Mouse (Mus musculus) embryonic facial prominence, embryonic 11.5 days (tissue): Measurements from ENCODE around the gene Gm29609. TPM values are rescaled to one million over a fixed set of nuclear protein-coding genes. Genes with fewer than 3 reads are reported as not detected.
A peak's percentile ranks its signal among the peaks of the same experiment; 100 is the strongest.

ENCODE experiments used
- ATAC-seq: fragments of 200-750 bp; cut with Nextera tagmentation; replicated peaks from 2 replicates; pipeline ENCODE4 v1.8.0; 2017; ENCODE audit warnings: low read depth; ENCODE audit not compliant: insufficient number of reproducible peaks, low FRiP score, low TSS enrichment
- DNase-seq: peaks from one replicate; pipeline ENCODE4 v3.0.0-alpha.2; 2015; ENCODE audit warnings: low spot score
- H3K27ac ChIP-seq: fragments of 300-500 bp; sonication (generic); replicated peaks from 2 replicates; pipeline ENCODE4 v1.5.1; 2014; ENCODE audit warnings: mild to moderate bottlenecking, low read depth, low read length, control low read depth
- H3K27me3 ChIP-seq: fragments of 300-500 bp; sonication (generic); 2 replicates; pipeline ENCODE4 v1.6.1; 2014; ENCODE audit warnings: mild to moderate bottlenecking, low read length, moderate library complexity, mixed read lengths; ENCODE audit not compliant: control insufficient read depth, insufficient read depth
- H3K36me3 ChIP-seq: fragments of 300-500 bp; sonication (generic); replicated peaks from 2 replicates; pipeline ENCODE4 v1.6.1; 2014; ENCODE audit warnings: low read depth, mild to moderate bottlenecking, low read length, moderate library complexity, mixed read lengths; ENCODE audit not compliant: control insufficient read depth, insufficient read depth
- H3K4me1 ChIP-seq: fragments of 300-500 bp; sonication (generic); 2 replicates; pipeline ENCODE4 v1.6.1; 2014; ENCODE audit warnings: low read length, mixed read lengths; ENCODE audit not compliant: control insufficient read depth, insufficient read depth
- H3K4me2 ChIP-seq: fragments of 300-500 bp; sonication (generic); 2 replicates; pipeline ENCODE4 v1.6.1; 2014; ENCODE audit warnings: low read depth, mild to moderate bottlenecking, control low read depth, low read length, moderate library complexity
- H3K4me3 ChIP-seq: fragments of 300-500 bp; sonication (generic); 2 replicates; pipeline ENCODE4 v1.5.1; 2014; ENCODE audit warnings: low read depth, low read length, control low read depth
- H3K9ac ChIP-seq: fragments of 300-500 bp; sonication (generic); replicated peaks from 2 replicates; pipeline ENCODE4 v1.6.1; 2014; ENCODE audit warnings: mild to moderate bottlenecking, control low read depth, low read length
- H3K9me3 ChIP-seq: fragments of 300-500 bp; sonication (generic); replicated peaks from 2 replicates; pipeline ENCODE4 v1.6.1; 2016; ENCODE audit warnings: mild to moderate bottlenecking, low read length, inconsistent platforms, mixed read lengths; ENCODE audit not compliant: control insufficient read depth
- WGBS: fragments of 180-500 bp; shearing (Covaris S2); extraction: QIAGEN DNeasy Blood & Tissue Kit; methylation state at CpG from one replicate; pipeline ENCODE4 v1.1.7; 2014; 5-methylcytosine and 5-hydroxymethylcytosine counted together
- polyA plus RNA-seq: library from polyadenylated mRNA; unstranded; fragments of >200 nt; fragmentation: Nextera tagmentation; extraction: Ambion mirVana; gene quantifications from 2 replicates; pipeline ENCODE4 v1.2.1, GENCODE M21; 2014

Gm29609 gene
- polyA plus RNA-seq, 1 experiment from 2014 or later = 1.3 TPM

GRCm38 (mm10) chr5:31183678-31184077, 4.0 kb upstream of the Gm29609 start:
- Histone ChIP-seq H3K36me3 (peaks cover 4% of the 10 kb centered on the region), H3K9ac (no peak overlapping the region), H3K27me3 (no peaks in the 10 kb centered on the region), H3K9me3 (no peaks in the 10 kb centered on the region), H3K4me3 (no peak overlapping the region), H3K4me2 (no peak overlapping the region), H3K4me1 (no peaks in the 10 kb centered on the region), H3K27ac (no peak overlapping the region)
- no peak for ATAC-seq
- DNase-seq = no peak
- 67% methylated on average over 4 of the region's 4 CpGs for WGBS

DNA sequence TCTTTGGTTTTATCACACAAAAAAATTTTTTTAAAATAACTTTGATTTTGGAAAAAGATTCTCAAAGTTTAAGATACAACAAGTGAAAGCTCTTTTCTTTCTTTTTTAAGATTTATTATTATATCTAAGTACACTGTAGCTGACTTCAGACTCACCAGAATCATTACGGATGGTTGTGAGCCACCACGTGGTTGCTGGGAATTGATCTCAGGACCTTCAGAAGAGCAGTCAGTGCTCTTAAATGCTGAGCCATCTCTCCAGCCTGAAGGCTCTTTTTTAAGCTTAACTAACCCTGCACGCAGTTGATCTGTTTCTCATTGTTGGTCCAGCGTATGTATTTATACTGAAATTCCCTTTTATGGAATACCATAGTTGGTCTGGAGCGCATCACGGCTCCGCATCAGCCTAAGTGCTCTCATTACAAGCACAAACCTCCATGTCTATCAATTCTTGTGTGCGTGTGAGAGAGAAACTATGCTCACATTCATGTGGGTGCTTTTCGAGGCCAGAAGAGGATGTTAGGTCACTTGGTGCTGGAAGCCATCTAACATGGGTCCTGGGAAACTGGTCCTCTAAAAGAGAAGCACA, 1.6 kb upstream of the Gm29609 start:
- Histone ChIP-seq H3K4me3 (no peak overlapping the region), H3K9ac (no peak overlapping the region), H3K27me3 (no peaks in the 10 kb centered on the region), H3K27ac (no peak overlapping the region), H3K9me3 (no peaks in the 10 kb centered on the region), H3K4me1 (no peaks in the 10 kb centered on the region), H3K4me2 (no peak overlapping the region), H3K36me3 (no peaks in the 10 kb centered on the region)
- DNase-seq (no peak), ATAC-seq (no peak)
- 94% methylated on average over 9 of the region's 9 CpGs for WGBS

DNA sequence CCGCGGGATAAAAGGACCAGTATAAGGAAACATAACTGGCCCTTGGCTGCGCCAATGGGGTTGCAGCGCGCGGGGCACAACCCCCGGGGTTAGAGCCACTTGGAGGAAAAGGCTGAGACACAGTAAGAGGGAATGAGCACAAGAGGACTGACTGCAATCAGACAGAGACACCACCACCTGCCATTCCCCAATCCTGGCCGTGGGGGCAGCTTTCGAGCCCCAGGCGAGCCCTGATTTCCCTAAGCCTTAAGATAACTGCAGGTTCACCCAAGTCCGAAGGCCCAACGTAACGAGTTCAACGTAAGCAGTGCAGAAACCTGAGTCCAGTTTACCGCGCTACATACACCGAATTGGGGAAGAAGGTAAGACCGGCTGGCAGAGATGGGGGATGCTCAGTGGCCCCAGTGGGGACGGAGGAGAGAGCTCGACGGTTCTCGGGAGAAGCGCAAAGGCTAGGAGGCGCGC, 378 bp downstream of the Gm29609 start:
- no peaks in the 10 kb centered on the region for H3K27me3 ChIP-seq

DNA sequence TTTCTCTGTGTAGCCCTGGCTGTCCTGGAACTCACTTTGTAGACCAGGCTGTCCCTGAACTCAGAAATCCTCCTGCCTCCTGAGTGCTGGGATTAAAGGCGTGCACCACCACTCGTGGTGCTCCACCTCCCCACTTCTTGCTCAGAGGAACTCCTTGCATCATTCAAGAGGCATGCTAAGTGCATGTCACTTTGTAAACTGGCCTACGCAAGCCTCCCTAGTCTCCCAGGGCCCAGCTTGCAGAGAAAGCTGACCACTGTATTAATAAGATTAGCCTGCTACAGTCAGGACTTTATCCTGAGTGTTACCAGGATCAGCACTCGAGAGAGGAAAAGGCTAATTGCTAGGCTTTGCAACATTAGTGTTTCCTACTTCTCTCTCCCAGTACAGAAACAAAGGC, 11.1 kb downstream of the Gm29609 start:
- H3K4me2 ChIP-seq = no peak overlapping the region
- no peak overlapping the region for H3K4me3 ChIP-seq
- 92% methylated on average over 4 of the region's 4 CpGs for WGBS
- H3K27ac ChIP-seq = no peak overlapping the region
- H3K27me3 ChIP-seq = no peaks in the 10 kb centered on the region
- DNase-seq (no peak), ATAC-seq (no peak)
- no peak overlapping the region for H3K9ac ChIP-seq
- H3K9me3 ChIP-seq = no peaks in the 10 kb centered on the region
- H3K4me1 ChIP-seq = no peaks in the 10 kb centered on the region
- peaks cover 8% of the 10 kb centered on the region for H3K36me3 ChIP-seq

More for the DNA sequence above, 378 bp downstream of the Gm29609 start:
- peak overlapping the region; percentile 77 for H3K4me2 ChIP-seq
- under 1% methylated on average over 25 of the region's 25 CpGs for WGBS
- no peaks in the 10 kb centered on the region for H3K9me3 ChIP-seq
- H3K27ac ChIP-seq = peak overlapping the region; percentile 90
- DNase-seq (peak; percentile 18), ATAC-seq (peak; percentile 71)
- H3K4me1 ChIP-seq = no peaks in the 10 kb centered on the region
- H3K4me3 ChIP-seq = peak overlapping the region; percentile 75
- no peaks in the 10 kb centered on the region for H3K36me3 ChIP-seq
- peak overlapping the region; percentile 73 for H3K9ac ChIP-seq

- Histone ChIP-seq H3K4me1 (no peaks in the 10 kb centered on the region), H3K9ac (no peak overlapping the region), H3K4me2 (no peak overlapping the region), H3K9me3 (no peaks in the 10 kb centered on the region), H3K4me3 (no peak overlapping the region), H3K36me3 (peaks cover 13% of the 10 kb centered on the region), H3K27ac (no peak overlapping the region), H3K27me3 (no peaks in the 10 kb centered on the region)
- ATAC-seq (no peak), DNase-seq (no peak)
- WGBS = 83% methylated on average over 1 of the region's 1 CpGs
These were observed 14.8 kb downstream of the Gm29609 start for GRCm38 (mm10) chr5:31164878-31165277.

DNA sequence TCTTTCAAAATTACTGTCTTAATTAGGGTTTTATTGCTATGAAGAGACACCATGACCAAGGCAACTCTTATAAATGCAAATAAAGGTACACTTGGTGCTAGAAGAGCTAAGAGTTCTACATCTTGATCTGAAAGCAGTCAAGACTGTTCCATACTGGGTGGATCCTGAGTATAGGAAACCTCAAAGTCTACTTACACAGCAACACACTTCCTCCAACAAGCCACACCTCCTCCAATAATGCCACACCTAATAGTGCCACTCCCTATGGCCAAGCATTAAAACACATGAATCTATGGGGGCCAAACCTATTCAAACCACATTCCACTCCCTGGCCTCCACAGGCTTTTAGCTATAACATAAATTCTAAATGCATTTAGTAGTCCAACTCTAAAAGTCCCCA, 17.2 kb downstream of the Gm29609 start:
- Histone ChIP-seq H3K4me2 (no peak overlapping the region), H3K9ac (no peak overlapping the region), H3K36me3 (peaks cover 19% of the 10 kb centered on the region), H3K27ac (no peak overlapping the region), H3K4me3 (no peak overlapping the region), H3K4me1 (no peaks in the 10 kb centered on the region), H3K9me3 (no peaks in the 10 kb centered on the region), H3K27me3 (no peaks in the 10 kb centered on the region)
- ATAC-seq = no peak
- no peak for DNase-seq

GRCm38 (mm10) chr5:31154152-31154553, 25.6 kb downstream of the Gm29609 start, which contains the start of gene Mpv17:
TSS of gene Mpv17 (minus strand) at chr5:31154251.
- H3K9ac ChIP-seq = peak within 1 kb of the TSS; percentile 59
- H3K4me1 ChIP-seq = no peaks in the 10 kb centered on the region
- H3K27me3 ChIP-seq = no peaks in the 10 kb centered on the region
- no peaks in the 10 kb centered on the region for H3K9me3 ChIP-seq
- ATAC-seq (peak; percentile 96), DNase-seq (peak; percentile 93)
- peaks cover 7% of the 10 kb centered on the region for H3K36me3 ChIP-seq
- WGBS = under 1% methylated on average over 19 of the region's 19 CpGs
- peak within 1 kb of the TSS; percentile 69 for H3K4me2 ChIP-seq
- peak within 1 kb of the TSS; percentile 43 for H3K4me3 ChIP-seq
- H3K27ac ChIP-seq = no peak within 1 kb of the TSS

DNA sequence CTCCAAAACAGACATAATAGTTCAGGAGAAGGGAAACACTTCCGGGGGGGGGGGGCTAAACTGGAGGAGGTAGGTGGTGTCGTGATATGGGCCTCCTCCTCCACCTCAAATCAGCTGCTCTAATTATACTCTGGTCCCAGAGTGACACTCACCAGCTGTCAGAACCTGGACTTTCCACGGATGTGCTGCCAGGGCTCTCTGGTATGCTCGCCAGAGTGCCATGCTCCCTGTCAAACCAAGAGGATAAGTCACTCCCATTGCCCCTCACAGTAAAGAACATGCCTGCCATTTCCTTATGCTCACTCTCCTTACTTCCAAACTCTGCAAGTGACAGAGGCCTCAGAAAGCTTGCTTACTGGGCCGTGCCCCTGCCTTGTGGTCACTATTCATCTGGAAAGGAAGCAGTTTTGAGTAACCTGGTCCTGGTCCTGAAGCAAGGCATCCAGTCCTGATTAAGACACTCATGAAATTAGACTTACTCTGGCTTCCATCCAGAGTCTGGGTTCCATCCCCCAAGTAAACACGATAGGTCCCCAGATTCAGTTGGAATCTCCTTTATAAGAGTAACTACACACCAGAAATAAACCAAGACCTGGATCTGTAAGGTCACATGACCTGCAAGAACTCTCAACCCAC, 26.1 kb downstream of the Gm29609 start:
- DNase-seq = no peak
- Histone ChIP-seq H3K9me3 (no peaks in the 10 kb centered on the region), H3K4me3 (peak overlapping the region; percentile 43), H3K9ac (peak overlapping the region; percentile 58), H3K36me3 (peaks cover 4% of the 10 kb centered on the region), H3K4me2 (peak overlapping the region; percentile 69), H3K27ac (no peak overlapping the region), H3K4me1 (no peaks in the 10 kb centered on the region), H3K27me3 (no peaks in the 10 kb centered on the region)
- WGBS = 39% methylated on average over 6 of the region's 6 CpGs
- no peak for ATAC-seq
